Mouse (Mus musculus) stomach, embryonic 14.5 days (tissue): ENCODE data around the gene Med1. TPM values are rescaled to one million over a fixed set of nuclear protein-coding genes. Genes with fewer than 3 reads are reported as not detected.

Source experiments
- ATAC-seq: fragments of 200-750 bp; cut with Nextera tagmentation; 2 replicates; pipeline ENCODE4 v1.8.0; 2017; ENCODE audit warnings: low read depth, moderate TSS enrichment; ENCODE audit not compliant: insufficient number of reproducible peaks, insufficient read depth, low FRiP score
- H3K27ac ChIP-seq: fragments of 300-500 bp; sonication (generic); 2 replicates; pipeline ENCODE4 v1.5.1; 2014; ENCODE audit warnings: mild to moderate bottlenecking, low read length, moderate library complexity, mixed read lengths
- H3K27me3 ChIP-seq: fragments of 300-500 bp; sonication (generic); 2 replicates; pipeline ENCODE4 v1.6.1; 2014; ENCODE audit warnings: low read length, control low read depth, mixed read lengths; ENCODE audit not compliant: control insufficient read depth, insufficient read depth
- H3K36me3 ChIP-seq: fragments of 300-500 bp; sonication (generic); 2 replicates; pipeline ENCODE4 v1.6.1; 2014; ENCODE audit warnings: mild to moderate bottlenecking, control low read depth, low read length, moderate library complexity, mixed read lengths; ENCODE audit not compliant: control insufficient read depth, insufficient read depth
- H3K4me1 ChIP-seq: fragments of 300-500 bp; sonication (generic); 2 replicates; pipeline ENCODE4 v1.6.1; 2014; ENCODE audit warnings: low read length, control low read depth, mixed read lengths; ENCODE audit not compliant: control insufficient read depth, insufficient read depth
- H3K4me2 ChIP-seq: fragments of 300-500 bp; sonication (generic); replicated peaks from 2 replicates; pipeline ENCODE4 v1.6.1; 2014; ENCODE audit warnings: low read depth, low read length, control low read depth
- H3K4me3 ChIP-seq: fragments of 300-500 bp; sonication (generic); 2 replicates; pipeline ENCODE4 v1.5.1; 2014; ENCODE audit warnings: low read depth, low read length, control low read depth
- H3K9ac ChIP-seq: fragments of 300-500 bp; sonication (generic); replicated peaks from 2 replicates; pipeline ENCODE4 v1.6.1; 2014; ENCODE audit warnings: low read depth, mild to moderate bottlenecking, control low read depth, low read length, moderate library complexity, mixed read lengths
- H3K9me3 ChIP-seq: fragments of 300-500 bp; sonication (generic); 2 replicates; pipeline ENCODE4 v1.6.1; 2016; ENCODE audit warnings: low read depth, low read length, control low read depth; ENCODE audit not compliant: control insufficient read depth
- WGBS: fragments of 180-500 bp; shearing (Covaris S2); extraction: QIAGEN DNeasy Blood & Tissue Kit; methylation state at CpG from one replicate; pipeline ENCODE4 v1.1.7; 2014; 5-methylcytosine and 5-hydroxymethylcytosine counted together
- microRNA-seq: library from miRNA; unstranded; fragments of <30 nt; microRNA quantifications from one replicate; pipeline ENCODE4, GENCODE M21; 2016
- polyA plus RNA-seq: library from polyadenylated mRNA; unstranded; fragments of >200 nt; fragmentation: Nextera tagmentation; extraction: Ambion mirVana; gene quantifications from 2 replicates; pipeline ENCODE4 v1.2.1, GENCODE M21; 2014

Gene Med1
- polyA plus RNA-seq, 1 experiment from 2014 or later: 60.5 TPM

- Histone ChIP-seq H3K4me2 (no peak overlapping the region), H3K27me3 (no peaks in the 10 kb centered on the region)
These were observed 54.2 kb downstream of the Med1 start for GRCm38 (mm10) chr11:98138894-98139293.

GRCm38 (mm10) chr11:98137836-98138235, 55.3 kb downstream of the Med1 start:
- Histone ChIP-seq H3K9ac (no peak overlapping the region), H3K4me2 (no peak overlapping the region), H3K4me3 (no peak overlapping the region), H3K27ac (no peak overlapping the region), H3K27me3 (no peaks in the 10 kb centered on the region), H3K9me3 (no peaks in the 10 kb centered on the region), H3K36me3 (no peaks in the 10 kb centered on the region; the same call in 1 of the 2 replicates), H3K4me1 (no peaks in the 10 kb centered on the region)
- WGBS: 87% methylated on average over 11 of the region's 11 CpGs
- ATAC-seq: no peak

More at GRCm38 (mm10) chr11:98138894-98139293, 54.2 kb downstream of the Med1 start:
- no peak for ATAC-seq
- Histone ChIP-seq H3K4me3 (no peak overlapping the region), H3K27ac (no peak overlapping the region), H3K9ac (no peak overlapping the region), H3K4me1 (no peaks in the 10 kb centered on the region), H3K36me3 (no peaks in the 10 kb centered on the region; the same call in 1 of the 2 replicates), H3K9me3 (no peaks in the 10 kb centered on the region)
- WGBS: 80% methylated on average over 7 of the region's 7 CpGs

GRCm38 (mm10) chr11:98134951-98135350, 58.1 kb downstream of the Med1 start:
- Histone ChIP-seq H3K27me3 (no peaks in the 10 kb centered on the region), H3K9me3 (no peaks in the 10 kb centered on the region), H3K36me3 (no peaks in the 10 kb centered on the region; the same call in 1 of the 2 replicates), H3K4me1 (no peaks in the 10 kb centered on the region), H3K4me2 (no peak overlapping the region), H3K9ac (no peak overlapping the region), H3K4me3 (no peak overlapping the region), H3K27ac (no peak overlapping the region)
- WGBS: 71% methylated on average over 4 of the region's 4 CpGs
- no peak for ATAC-seq

- no peak for ATAC-seq
- H3K9ac ChIP-seq: no peak overlapping the region
- no peaks in the 10 kb centered on the region for H3K27me3 ChIP-seq
- no peaks in the 10 kb centered on the region for H3K4me1 ChIP-seq
- H3K27ac ChIP-seq: no peak overlapping the region
- H3K4me2 ChIP-seq: no peak overlapping the region
- H3K9me3 ChIP-seq: no peaks in the 10 kb centered on the region
- H3K4me3 ChIP-seq: no peak overlapping the region
- no peaks in the 10 kb centered on the region; the same call in 1 of the 2 replicates for H3K36me3 ChIP-seq
- 86% methylated on average over 5 of the region's 5 CpGs for WGBS
These were observed 69.7 kb downstream of the Med1 start for GRCm38 (mm10) chr11:98123424-98123823.

DNA sequence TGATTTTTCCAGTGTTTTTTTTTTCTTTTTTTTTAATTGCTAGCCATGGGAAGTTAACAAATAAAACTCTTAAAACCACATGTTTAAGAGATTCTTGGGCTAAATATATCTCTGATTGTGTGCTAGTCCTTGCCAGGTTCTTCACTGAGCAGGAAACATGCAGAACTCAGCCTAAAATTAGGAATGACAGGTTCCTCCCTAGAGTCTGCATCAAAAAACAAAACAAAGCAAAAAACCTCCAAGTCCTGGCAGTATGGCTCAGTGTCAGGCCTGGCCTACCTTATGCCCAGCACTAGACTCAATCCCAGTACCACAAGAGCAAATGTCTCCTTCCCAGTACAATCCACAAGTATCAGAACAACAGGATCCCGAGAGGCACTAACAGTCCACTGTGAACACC, 78.7 kb downstream of the Med1 start:
- no peak for ATAC-seq
- WGBS: 90% methylated on average over 1 of the region's 1 CpGs

GRCm38 (mm10) chr11:98113504-98113903, 79.6 kb downstream of the Med1 start:
- Histone ChIP-seq H3K4me3 (no peak overlapping the region), H3K4me1 (no peaks in the 10 kb centered on the region), H3K36me3 (peaks cover 39% of the 10 kb centered on the region), H3K27me3 (no peaks in the 10 kb centered on the region), H3K27ac (no peak overlapping the region), H3K9me3 (no peaks in the 10 kb centered on the region), H3K9ac (no peak overlapping the region), H3K4me2 (no peak overlapping the region)
- no peak for ATAC-seq
- WGBS: 56% methylated on average over 4 of the region's 4 CpGs

More for the DNA sequence above, 78.7 kb downstream of the Med1 start:
- Histone ChIP-seq H3K4me2 (no peak overlapping the region), H3K27me3 (no peaks in the 10 kb centered on the region), H3K4me1 (no peaks in the 10 kb centered on the region), H3K9ac (no peak overlapping the region), H3K9me3 (no peaks in the 10 kb centered on the region), H3K27ac (no peak overlapping the region), H3K4me3 (no peak overlapping the region), H3K36me3 (peaks cover 31% of the 10 kb centered on the region)

DNA sequence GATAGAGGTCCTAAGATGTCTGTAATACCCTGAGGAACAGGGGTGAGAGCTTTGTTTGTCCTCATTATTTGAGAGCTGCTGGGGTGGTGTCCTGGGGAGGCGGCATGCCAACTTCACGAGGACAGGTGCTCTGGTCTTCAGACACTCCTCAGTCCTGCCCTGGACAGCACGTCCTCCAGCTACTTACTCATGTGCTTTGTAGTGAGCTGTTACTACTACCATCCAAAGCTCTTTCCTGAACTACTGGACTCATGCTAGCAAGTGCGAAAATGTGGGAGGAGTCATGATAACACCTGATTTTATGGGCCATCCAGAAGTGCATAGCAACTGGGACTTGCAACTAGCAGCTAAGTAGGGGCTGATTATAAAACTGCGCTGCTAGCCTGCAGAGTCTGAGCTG, 83.4 kb downstream of the Med1 start:
- H3K36me3 ChIP-seq: peaks cover 42% of the 10 kb centered on the region
- H3K27ac ChIP-seq: no peak overlapping the region
- no peak overlapping the region for H3K4me3 ChIP-seq
- no peak overlapping the region for H3K9ac ChIP-seq
- WGBS: 87% methylated on average over 5 of the region's 5 CpGs
- no peak for ATAC-seq
- no peaks in the 10 kb centered on the region for H3K9me3 ChIP-seq
- H3K4me2 ChIP-seq: no peak overlapping the region
- no peaks in the 10 kb centered on the region for H3K27me3 ChIP-seq
- no peaks in the 10 kb centered on the region for H3K4me1 ChIP-seq

Small RNA genes within 50 kb of the gene (microRNA-seq; reads per million reads assigned to microRNA genes)
- not detected for gene Gm27399

Other genes with a start within 250 kb of the Med1 start
- gene Plxdc1, start 206.8 kb downstream of the Med1 start, polyA plus RNA-seq: 0.38 and 0.56 TPM in 2 replicates
- 7.8 and 11.6 TPM in 2 replicates for gene Arl5c, start 197.1 kb downstream of the Med1 start, polyA plus RNA-seq
- 7.3 and 9.7 TPM in 2 replicates for gene Cacnb1, start 170.3 kb downstream of the Med1 start, polyA plus RNA-seq
- gene Rpl19, start 166.6 kb downstream of the Med1 start, polyA plus RNA-seq: 1,095 and 1,157 TPM in 2 replicates
- gene Stac2, start 139.8 kb downstream of the Med1 start, polyA plus RNA-seq: 0.30 and 0.32 TPM in 2 replicates
- gene Fbxl20, start 42.9 kb downstream of the Med1 start, polyA plus RNA-seq: 14.1 and 16.8 TPM in 2 replicates
- gene Cdk12, start 9.8 kb upstream of the Med1 start, polyA plus RNA-seq: 17.4 and 19.8 TPM in 2 replicates
- not detected in 2 replicates for gene Neurod2, start 136.4 kb upstream of the Med1 start, polyA plus RNA-seq
- gene Ppp1r1b, start 155.1 kb upstream of the Med1 start, polyA plus RNA-seq: 8.7 and 10.7 TPM in 2 replicates
- gene Stard3, start 165.1 kb upstream of the Med1 start, polyA plus RNA-seq: 42.6 and 43.7 TPM in 2 replicates
- 0.27 and 0.36 TPM in 2 replicates for gene Tcap, start 190.5 kb upstream of the Med1 start, polyA plus RNA-seq
- not detected in 2 replicates for gene Pnmt, start 193.2 kb upstream of the Med1 start, polyA plus RNA-seq
- 12.6 and 13.6 TPM in 2 replicates for gene Pgap3, start 207.2 kb upstream of the Med1 start, polyA plus RNA-seq
- gene Erbb2, start 219.2 kb upstream of the Med1 start, polyA plus RNA-seq: 48.0 and 50.1 TPM in 2 replicates
- 98.0 and 101 TPM in 2 replicates for gene Mien1, start 245.7 kb upstream of the Med1 start, polyA plus RNA-seq